Mouse (Mus musculus): ENCODE results near the gene Pnpla5.
"Not testable (repeated sequence)": the region's sequence is repeated elsewhere in the genome, so short reads cannot be mapped to it uniquely, and the experiment has no call there.

Gene Pnpla5

GRCm38 (mm10) chr15:84123075-84123474 lies at the start of gene Pnpla5:
Pnpla5 (minus strand) TSS chr15:84123175.
- DNase-seq: no peak

GRCm38 (mm10) chr15:84171166-84171565 lies 48.2 kb upstream of the Pnpla5 start:
- DNase-seq: no peak

- no peak for DNase-seq
These were observed 46.5 kb upstream of the Pnpla5 start for GRCm38 (mm10) chr15:84169511-84169910.

GRCm38 (mm10) chr15:84168170-84169161 lies 45.5 kb upstream of the Pnpla5 start:
- DNase-seq: peak; percentile 37

- peak; percentile 98 for DNase-seq
These were observed 44.6 kb upstream of the Pnpla5 start, which contains the start of gene Pnpla3 for GRCm38 (mm10) chr15:84167600-84167999. Pnpla3 (plus strand) TSS chr15:84167837.

- DNase-seq: no peak
These were observed 43.8 kb upstream of the Pnpla5 start for GRCm38 (mm10) chr15:84166818-84167217.

GRCm38 (mm10) chr15:84161871-84162270 lies 38.9 kb upstream of the Pnpla5 start:
- DNase-seq: no peak

- not testable (repeated sequence) for DNase-seq
These were observed 34.6 kb upstream of the Pnpla5 start for GRCm38 (mm10) chr15:84157530-84157929.

- no peak for DNase-seq
These were observed 33.2 kb upstream of the Pnpla5 start for GRCm38 (mm10) chr15:84156158-84156557.

- DNase-seq: no peak
These were observed 18.0 kb upstream of the Pnpla5 start for GRCm38 (mm10) chr15:84140929-84141328.

GRCm38 (mm10) chr15:84140109-84140508 lies 17.1 kb upstream of the Pnpla5 start:
- no peak for DNase-seq

- no peak for DNase-seq
These were observed 16.6 kb upstream of the Pnpla5 start for GRCm38 (mm10) chr15:84139592-84140005.

GRCm38 (mm10) chr15:84136473-84137415 lies 13.8 kb upstream of the Pnpla5 start:
- DNase-seq: no peak

GRCm38 (mm10) chr15:84135472-84135871 lies 12.5 kb upstream of the Pnpla5 start:
- no peak for DNase-seq

- DNase-seq: no peak
These were observed 10.5 kb upstream of the Pnpla5 start for GRCm38 (mm10) chr15:84133440-84133839.

GRCm38 (mm10) chr15:84131971-84132370 lies 9.0 kb upstream of the Pnpla5 start:
- no peak for DNase-seq

- DNase-seq: peak; percentile 6
These were observed 8.3 kb upstream of the Pnpla5 start for GRCm38 (mm10) chr15:84131096-84131786.

GRCm38 (mm10) chr15:84126871-84127270 lies 3.9 kb upstream of the Pnpla5 start:
- no peak for DNase-seq

- no peak for DNase-seq
These were observed 3.5 kb upstream of the Pnpla5 start for GRCm38 (mm10) chr15:84126447-84126846.

- DNase-seq: no peak
These were observed 1.1 kb upstream of the Pnpla5 start for GRCm38 (mm10) chr15:84124086-84124485.

GRCm38 (mm10) chr15:84121036-84121435 lies 1.9 kb downstream of the Pnpla5 start:
- DNase-seq: no peak

- peak; percentile 20 for DNase-seq
These were observed 2.4 kb downstream of the Pnpla5 start for GRCm38 (mm10) chr15:84120612-84121011.

All from right cerebral cortex, adult 18-20 months (tissue).